Mouse (Mus musculus) stomach, embryonic 14.5 days (tissue): Measurements from ENCODE around the gene Erc2. TPM values are rescaled to one million over a fixed set of nuclear protein-coding genes. Genes with fewer than 3 reads are reported as not detected.

ENCODE experiments used
- ATAC-seq: fragments of 200-750 bp; cut with Nextera tagmentation; 2 replicates; pipeline ENCODE4 v1.8.0; 2017; ENCODE audit warnings: low read depth, moderate TSS enrichment; ENCODE audit not compliant: insufficient number of reproducible peaks, insufficient read depth, low FRiP score
- H3K27ac ChIP-seq: fragments of 300-500 bp; sonication (generic); 2 replicates; pipeline ENCODE4 v1.5.1; 2014; ENCODE audit warnings: mild to moderate bottlenecking, low read length, moderate library complexity, mixed read lengths
- H3K27me3 ChIP-seq: fragments of 300-500 bp; sonication (generic); 2 replicates; pipeline ENCODE4 v1.6.1; 2014; ENCODE audit warnings: low read length, control low read depth, mixed read lengths; ENCODE audit not compliant: control insufficient read depth, insufficient read depth
- H3K36me3 ChIP-seq: fragments of 300-500 bp; sonication (generic); 2 replicates; pipeline ENCODE4 v1.6.1; 2014; ENCODE audit warnings: mild to moderate bottlenecking, control low read depth, low read length, moderate library complexity, mixed read lengths; ENCODE audit not compliant: control insufficient read depth, insufficient read depth
- H3K4me1 ChIP-seq: fragments of 300-500 bp; sonication (generic); 2 replicates; pipeline ENCODE4 v1.6.1; 2014; ENCODE audit warnings: low read length, control low read depth, mixed read lengths; ENCODE audit not compliant: control insufficient read depth, insufficient read depth
- H3K4me2 ChIP-seq: fragments of 300-500 bp; sonication (generic); replicated peaks from 2 replicates; pipeline ENCODE4 v1.6.1; 2014; ENCODE audit warnings: low read depth, low read length, control low read depth
- H3K4me3 ChIP-seq: fragments of 300-500 bp; sonication (generic); 2 replicates; pipeline ENCODE4 v1.5.1; 2014; ENCODE audit warnings: low read depth, low read length, control low read depth
- H3K9ac ChIP-seq: fragments of 300-500 bp; sonication (generic); replicated peaks from 2 replicates; pipeline ENCODE4 v1.6.1; 2014; ENCODE audit warnings: low read depth, mild to moderate bottlenecking, control low read depth, low read length, moderate library complexity, mixed read lengths
- H3K9me3 ChIP-seq: fragments of 300-500 bp; sonication (generic); 2 replicates; pipeline ENCODE4 v1.6.1; 2016; ENCODE audit warnings: low read depth, low read length, control low read depth; ENCODE audit not compliant: control insufficient read depth
- WGBS: fragments of 180-500 bp; shearing (Covaris S2); extraction: QIAGEN DNeasy Blood & Tissue Kit; methylation state at CpG from one replicate; pipeline ENCODE4 v1.1.7; 2014; 5-methylcytosine and 5-hydroxymethylcytosine counted together
- polyA plus RNA-seq: library from polyadenylated mRNA; unstranded; fragments of >200 nt; fragmentation: Nextera tagmentation; extraction: Ambion mirVana; gene quantifications from 2 replicates; pipeline ENCODE4 v1.2.1, GENCODE M21; 2014

The Erc2 gene
- polyA plus RNA-seq, 1 experiment from 2014 or later, result 7.7 TPM

- H3K36me3 ChIP-seq, result no peaks in the 10 kb centered on the region
- no peak overlapping the region for H3K4me3 ChIP-seq
- no peak for ATAC-seq
- H3K9me3 ChIP-seq, result no peaks in the 10 kb centered on the region
- H3K4me2 ChIP-seq, result no peak overlapping the region
- no peaks in the 10 kb centered on the region for H3K4me1 ChIP-seq
- WGBS, result 95% methylated on average over 5 of the region's 5 CpGs
- no peak overlapping the region for H3K27ac ChIP-seq
- H3K27me3 ChIP-seq, result no peaks in the 10 kb centered on the region
- H3K9ac ChIP-seq, result no peak overlapping the region
These were observed 196.8 kb downstream of the Erc2 start for GRCm38 (mm10) chr14:27818986-27819385.

- no peak overlapping the region for H3K4me3 ChIP-seq
- H3K9ac ChIP-seq, result no peak overlapping the region
- ATAC-seq, result no peak
- H3K4me2 ChIP-seq, result no peak overlapping the region
- no peaks in the 10 kb centered on the region for H3K9me3 ChIP-seq
- no peaks in the 10 kb centered on the region for H3K4me1 ChIP-seq
- H3K27ac ChIP-seq, result no peak overlapping the region
- H3K36me3 ChIP-seq, result no peaks in the 10 kb centered on the region
- H3K27me3 ChIP-seq, result no peaks in the 10 kb centered on the region
These were observed 199.6 kb downstream of the Erc2 start for GRCm38 (mm10) chr14:27821801-27822200.

- ATAC-seq, result no peak
- no peak overlapping the region for H3K9ac ChIP-seq
- H3K36me3 ChIP-seq, result no peaks in the 10 kb centered on the region
- WGBS, result 90% methylated on average over 6 of the region's 6 CpGs
- H3K4me3 ChIP-seq, result no peak overlapping the region
- H3K27ac ChIP-seq, result no peak overlapping the region
- H3K27me3 ChIP-seq, result no peaks in the 10 kb centered on the region
- H3K4me2 ChIP-seq, result no peak overlapping the region
- no peaks in the 10 kb centered on the region for H3K4me1 ChIP-seq
- H3K9me3 ChIP-seq, result no peaks in the 10 kb centered on the region
These were observed 200.3 kb downstream of the Erc2 start for GRCm38 (mm10) chr14:27822566-27822965.

GRCm38 (mm10) chr14:27823048-27823447 lies 200.8 kb downstream of the Erc2 start:
- no peak for ATAC-seq
- H3K27me3 ChIP-seq, result no peaks in the 10 kb centered on the region
- no peaks in the 10 kb centered on the region for H3K36me3 ChIP-seq
- no peak overlapping the region for H3K9ac ChIP-seq
- WGBS, result 24% methylated on average over 3 of the region's 3 CpGs
- no peaks in the 10 kb centered on the region for H3K4me1 ChIP-seq
- no peaks in the 10 kb centered on the region for H3K9me3 ChIP-seq
- no peak overlapping the region for H3K4me3 ChIP-seq
- H3K27ac ChIP-seq, result no peak overlapping the region
- no peak overlapping the region for H3K4me2 ChIP-seq

GRCm38 (mm10) chr14:27823897-27824296 lies 201.7 kb downstream of the Erc2 start:
- ATAC-seq, result no peak
- H3K27me3 ChIP-seq, result no peaks in the 10 kb centered on the region
- H3K4me3 ChIP-seq, result no peak overlapping the region
- H3K4me1 ChIP-seq, result no peaks in the 10 kb centered on the region
- H3K36me3 ChIP-seq, result no peaks in the 10 kb centered on the region
- H3K4me2 ChIP-seq, result no peak overlapping the region
- no peak overlapping the region for H3K9ac ChIP-seq
- H3K9me3 ChIP-seq, result no peaks in the 10 kb centered on the region
- 67% methylated on average over 6 of the region's 6 CpGs for WGBS
- H3K27ac ChIP-seq, result no peak overlapping the region

GRCm38 (mm10) chr14:27826829-27827228 lies 204.6 kb downstream of the Erc2 start:
- Histone ChIP-seq H3K36me3 (no peaks in the 10 kb centered on the region), H3K9ac (no peak overlapping the region), H3K27ac (no peak overlapping the region), H3K4me3 (no peak overlapping the region), H3K27me3 (no peaks in the 10 kb centered on the region), H3K9me3 (no peaks in the 10 kb centered on the region), H3K4me2 (no peak overlapping the region), H3K4me1 (no peaks in the 10 kb centered on the region)
- WGBS, result 91% methylated on average over 1 of the region's 1 CpGs
- ATAC-seq, result no peak

- Histone ChIP-seq H3K4me2 (no peak overlapping the region), H3K4me1 (no peaks in the 10 kb centered on the region), H3K27me3 (no peaks in the 10 kb centered on the region), H3K9me3 (no peaks in the 10 kb centered on the region), H3K9ac (no peak overlapping the region), H3K36me3 (no peaks in the 10 kb centered on the region), H3K27ac (no peak overlapping the region), H3K4me3 (no peak overlapping the region)
- 73% methylated on average over 2 of the region's 2 CpGs for WGBS
- no peak for ATAC-seq
These were observed 205.9 kb downstream of the Erc2 start for GRCm38 (mm10) chr14:27828089-27828488.

- Histone ChIP-seq H3K9me3 (no peaks in the 10 kb centered on the region), H3K36me3 (no peaks in the 10 kb centered on the region), H3K27ac (no peak overlapping the region), H3K4me2 (no peak overlapping the region), H3K9ac (no peak overlapping the region), H3K4me3 (no peak overlapping the region), H3K4me1 (no peaks in the 10 kb centered on the region), H3K27me3 (no peaks in the 10 kb centered on the region)
- WGBS, result 83% methylated on average over 4 of the region's 4 CpGs
- no peak for ATAC-seq
These were observed 210.0 kb downstream of the Erc2 start for GRCm38 (mm10) chr14:27832196-27832595.

GRCm38 (mm10) chr14:27835351-27835750 lies 213.1 kb downstream of the Erc2 start:
- no peak for ATAC-seq
- Histone ChIP-seq H3K4me1 (no peaks in the 10 kb centered on the region), H3K27me3 (no peaks in the 10 kb centered on the region), H3K4me3 (no peak overlapping the region), H3K36me3 (no peaks in the 10 kb centered on the region), H3K4me2 (no peak overlapping the region), H3K27ac (no peak overlapping the region), H3K9ac (no peak overlapping the region), H3K9me3 (no peaks in the 10 kb centered on the region)
- 82% methylated on average over 1 of the region's 1 CpGs for WGBS
